Mouse (Mus musculus): Measurements from ENCODE around the gene Ppp2r5a. TPM values are rescaled to one million over a fixed set of nuclear protein-coding genes. Genes with fewer than 3 reads are reported as not detected.

Ppp2r5a gene
- 32.4 and 39.9 TPM in 2 replicates for polyA plus RNA-seq (2014; fragmentation: Nextera tagmentation; extraction: Ambion mirVana)

DNA sequence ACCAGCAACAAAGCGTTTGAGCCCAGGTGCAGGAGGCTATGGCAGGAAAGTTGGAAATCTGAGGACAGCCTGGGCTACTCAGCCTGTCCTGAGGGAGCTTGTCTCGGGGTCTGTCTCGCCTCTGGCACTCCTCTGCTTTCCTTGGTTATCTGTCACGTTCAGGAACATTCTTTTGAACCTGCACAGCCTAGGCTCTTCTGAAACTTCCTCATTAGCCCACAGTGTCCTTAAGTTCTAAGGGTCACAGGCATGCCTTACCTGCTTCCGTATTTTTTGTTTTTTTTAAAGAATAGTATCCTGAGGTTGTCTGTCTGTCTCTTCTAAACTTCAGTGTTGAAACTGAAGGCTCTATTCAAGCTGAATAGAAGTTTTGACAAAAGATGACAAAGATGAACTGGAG lies at the start of gene Ppp2r5a:
TSS of gene Ppp2r5a (minus strand) at position 199 of the 400 bp plus-strand sequence.
- no peaks in the 10 kb centered on the region for H3K4me1 ChIP-seq (replicated peaks; ENCODE audit: control insufficient read depth, insufficient read depth, low read length)
- H3K27ac ChIP-seq (ENCODE audit: low read depth, low read length), result no peak within 1 kb of the TSS
- DNase-seq (ENCODE audit: low spot score), result no peak
- H3K27me3 ChIP-seq (replicated peaks; ENCODE audit: control insufficient read depth, insufficient read depth, low read length), result no peaks in the 10 kb centered on the region
- no peak within 1 kb of the TSS for H3K4me2 ChIP-seq
- H3K36me3 ChIP-seq (ENCODE audit: control insufficient read depth, insufficient read depth, low read length), result no peaks in the 10 kb centered on the region
- no peak for ATAC-seq (replicated peaks; ENCODE audit: low FRiP score)
- no peaks in the 10 kb centered on the region for H3K9me3 ChIP-seq (ENCODE audit: control insufficient read depth, low read length)
- H3K9ac ChIP-seq (ENCODE audit: low read depth, low read length), result no peak within 1 kb of the TSS
- H3K4me3 ChIP-seq (ENCODE audit: low read depth, low read length), result no peak within 1 kb of the TSS
- 31% methylated on average over 5 of the region's 5 CpGs for WGBS

DNA sequence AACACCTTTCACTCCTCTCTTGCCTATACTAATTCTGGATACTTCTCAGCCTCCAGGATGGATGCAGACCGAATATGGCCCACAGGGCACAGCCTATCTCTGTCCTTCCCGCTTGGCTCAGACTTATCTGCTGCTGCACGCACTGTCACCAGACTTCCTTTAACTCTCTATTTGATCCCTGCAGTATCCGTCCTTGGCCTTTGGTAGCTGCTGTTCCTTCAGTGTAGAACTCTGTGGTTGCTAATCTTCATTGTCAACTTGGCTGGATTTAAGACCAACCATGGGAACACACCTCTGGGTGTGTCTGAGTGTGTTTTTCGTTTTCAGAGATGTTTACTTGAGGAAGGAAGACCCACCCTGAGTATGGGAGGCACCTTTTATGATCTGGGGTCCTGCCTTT lies 47.5 kb upstream of the Ppp2r5a start:
- H3K4me3 ChIP-seq (ENCODE audit: low read depth, low read length), result no peak overlapping the region
- H3K27ac ChIP-seq (ENCODE audit: low read depth, low read length), result peak overlapping the region; percentile 50
- H3K9ac ChIP-seq (ENCODE audit: low read depth, low read length), result no peak overlapping the region
- H3K36me3 ChIP-seq (ENCODE audit: control insufficient read depth, insufficient read depth, low read length), result no peaks in the 10 kb centered on the region
- WGBS, result 23% methylated on average over 5 of the region's 5 CpGs
- H3K27me3 ChIP-seq (replicated peaks; ENCODE audit: control insufficient read depth, insufficient read depth, low read length), result no peaks in the 10 kb centered on the region
- H3K4me2 ChIP-seq, result peak overlapping the region; percentile 43
- DNase-seq (ENCODE audit: low spot score) (no peak), ATAC-seq (replicated peaks; ENCODE audit: low FRiP score) (peak; percentile 86)
- H3K9me3 ChIP-seq (ENCODE audit: control insufficient read depth, low read length), result no peaks in the 10 kb centered on the region
- peaks cover 35% of the 10 kb centered on the region for H3K4me1 ChIP-seq (replicated peaks; ENCODE audit: control insufficient read depth, insufficient read depth, low read length)

DNA sequence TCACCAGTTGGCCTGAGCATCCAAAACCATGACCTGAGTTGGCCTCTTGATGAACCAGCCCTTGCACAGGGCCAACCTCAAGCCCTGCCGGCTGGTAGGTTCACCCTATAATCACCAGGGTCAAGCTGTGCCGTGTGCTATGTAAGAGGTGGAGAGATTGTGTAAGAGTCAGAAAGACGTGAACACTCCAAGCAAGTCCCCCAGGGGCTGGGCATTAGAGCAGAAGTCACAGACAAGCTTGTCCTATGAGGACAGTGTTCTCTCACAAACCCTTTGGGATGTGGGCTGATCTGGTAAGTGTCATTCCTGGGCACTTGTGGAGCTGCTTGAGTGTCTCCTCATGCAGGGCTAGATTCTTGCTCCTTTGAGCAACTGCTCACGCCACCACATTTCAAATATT lies 46.5 kb upstream of the Ppp2r5a start:
- WGBS, result 76% methylated on average over 4 of the region's 4 CpGs
- Histone ChIP-seq H3K4me3 (ENCODE audit: low read depth, low read length) (no peak overlapping the region), H3K9me3 (ENCODE audit: control insufficient read depth, low read length) (no peaks in the 10 kb centered on the region), H3K27ac (ENCODE audit: low read depth, low read length) (no peak overlapping the region), H3K4me2 (no peak overlapping the region), H3K9ac (ENCODE audit: low read depth, low read length) (no peak overlapping the region), H3K27me3 (replicated peaks; ENCODE audit: control insufficient read depth, insufficient read depth, low read length) (no peaks in the 10 kb centered on the region), H3K36me3 (ENCODE audit: control insufficient read depth, insufficient read depth, low read length) (no peaks in the 10 kb centered on the region), H3K4me1 (replicated peaks; ENCODE audit: control insufficient read depth, insufficient read depth, low read length) (peaks cover 43% of the 10 kb centered on the region)
- ATAC-seq (replicated peaks; ENCODE audit: low FRiP score), result no peak
- no peak for DNase-seq (ENCODE audit: low spot score)

DNA sequence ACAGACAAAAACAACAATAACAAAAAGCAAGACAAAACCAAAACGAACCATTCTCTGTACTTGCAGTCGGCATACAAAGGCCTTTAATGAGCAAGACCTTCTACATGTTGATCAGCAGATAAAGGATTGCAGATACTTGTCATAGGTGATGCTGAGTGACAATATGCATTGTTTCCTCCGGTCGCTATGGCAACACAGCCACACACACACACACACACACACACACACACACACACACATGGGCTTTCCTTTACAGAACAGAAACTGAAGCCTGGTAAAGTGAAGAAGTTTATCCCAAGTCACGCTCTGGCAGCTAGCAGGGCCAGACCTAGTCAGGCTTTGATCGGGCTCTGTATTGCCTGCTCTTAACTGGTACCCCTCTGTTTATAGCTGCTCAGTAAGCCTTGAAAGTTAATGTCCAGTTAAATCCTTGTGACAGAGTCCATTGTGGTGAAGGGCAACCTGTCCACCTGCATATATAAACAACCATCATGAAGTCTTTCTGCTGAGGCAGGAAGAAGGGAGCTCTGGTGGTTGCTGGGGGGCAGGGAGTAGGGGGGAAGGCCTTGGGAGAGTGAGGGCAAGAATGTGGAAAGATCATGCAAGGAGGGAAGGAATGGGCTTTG lies 44.4 kb upstream of the Ppp2r5a start:
- Histone ChIP-seq H3K4me1 (replicated peaks; ENCODE audit: control insufficient read depth, insufficient read depth, low read length) (peaks cover 43% of the 10 kb centered on the region), H3K27ac (ENCODE audit: low read depth, low read length) (no peak overlapping the region), H3K9ac (ENCODE audit: low read depth, low read length) (no peak overlapping the region), H3K9me3 (ENCODE audit: control insufficient read depth, low read length) (no peaks in the 10 kb centered on the region), H3K4me2 (no peak overlapping the region), H3K36me3 (ENCODE audit: control insufficient read depth, insufficient read depth, low read length) (no peaks in the 10 kb centered on the region), H3K4me3 (ENCODE audit: low read depth, low read length) (no peak overlapping the region), H3K27me3 (replicated peaks; ENCODE audit: control insufficient read depth, insufficient read depth, low read length) (no peaks in the 10 kb centered on the region)
- DNase-seq (ENCODE audit: low spot score), result no peak
- ATAC-seq (replicated peaks; ENCODE audit: low FRiP score), result no peak
- WGBS, result 83% methylated on average over 6 of the region's 6 CpGs

DNA sequence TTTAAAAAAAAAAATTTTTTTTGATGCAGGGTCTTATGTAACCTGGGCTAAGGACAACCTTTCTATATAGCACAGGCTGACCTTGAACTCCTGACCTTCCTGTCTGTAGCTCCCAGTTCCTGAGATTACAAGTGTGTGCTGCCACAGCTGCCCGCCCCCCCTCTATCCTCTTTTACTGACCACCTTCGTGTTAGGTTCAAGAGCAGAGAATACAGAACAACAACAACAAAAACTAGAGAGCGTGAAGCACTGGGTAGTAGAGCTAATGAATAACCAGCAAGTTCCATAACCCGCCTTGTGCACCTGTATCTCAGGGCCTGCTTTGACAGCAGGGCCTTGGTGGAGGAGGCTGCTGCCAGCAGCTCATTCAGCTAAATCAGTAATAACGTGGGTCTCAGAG lies 43.2 kb upstream of the Ppp2r5a start:
- Histone ChIP-seq H3K36me3 (ENCODE audit: control insufficient read depth, insufficient read depth, low read length) (no peaks in the 10 kb centered on the region), H3K4me2 (no peak overlapping the region), H3K9ac (ENCODE audit: low read depth, low read length) (no peak overlapping the region), H3K9me3 (ENCODE audit: control insufficient read depth, low read length) (no peaks in the 10 kb centered on the region), H3K4me1 (replicated peaks; ENCODE audit: control insufficient read depth, insufficient read depth, low read length) (peaks cover 39% of the 10 kb centered on the region), H3K4me3 (ENCODE audit: low read depth, low read length) (no peak overlapping the region), H3K27me3 (replicated peaks; ENCODE audit: control insufficient read depth, insufficient read depth, low read length) (no peaks in the 10 kb centered on the region), H3K27ac (ENCODE audit: low read depth, low read length) (no peak overlapping the region)
- 59% methylated on average over 5 of the region's 5 CpGs for WGBS
- ATAC-seq (replicated peaks; ENCODE audit: low FRiP score) (no peak), DNase-seq (ENCODE audit: low spot score) (no peak)

DNA sequence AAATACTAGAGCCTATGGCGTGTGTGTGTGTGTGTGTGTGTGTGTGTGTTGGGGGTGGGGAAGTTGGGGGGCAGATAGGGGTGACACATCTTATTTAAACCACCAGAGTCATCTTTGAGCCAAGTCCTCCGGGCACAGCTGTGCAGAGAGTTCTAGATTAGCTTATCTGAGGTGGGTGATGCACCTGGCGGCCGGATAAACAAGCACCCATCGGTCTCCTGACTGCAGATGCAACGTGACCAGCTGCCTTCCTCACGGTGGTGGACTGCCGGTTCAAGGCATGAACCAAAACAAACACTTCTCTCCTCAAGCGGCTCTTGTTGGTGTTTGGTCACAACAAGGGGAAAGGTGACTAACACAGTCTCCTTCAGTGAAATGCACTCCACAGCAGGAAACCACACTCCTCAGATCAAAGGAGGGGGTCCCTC lies 42.8 kb upstream of the Ppp2r5a start:
- Histone ChIP-seq H3K4me1 (replicated peaks; ENCODE audit: control insufficient read depth, insufficient read depth, low read length) (peaks cover 35% of the 10 kb centered on the region), H3K36me3 (ENCODE audit: control insufficient read depth, insufficient read depth, low read length) (no peaks in the 10 kb centered on the region), H3K27ac (ENCODE audit: low read depth, low read length) (peak overlapping the region; percentile 53; the same call in 1 of the 2 replicates), H3K4me2 (peak overlapping the region; percentile 36), H3K27me3 (replicated peaks; ENCODE audit: control insufficient read depth, insufficient read depth, low read length) (no peaks in the 10 kb centered on the region), H3K4me3 (ENCODE audit: low read depth, low read length) (no peak overlapping the region), H3K9ac (ENCODE audit: low read depth, low read length) (no peak overlapping the region), H3K9me3 (ENCODE audit: control insufficient read depth, low read length) (no peaks in the 10 kb centered on the region)
- 23% methylated on average over 9 of the region's 9 CpGs for whole genome bisulfite sequencing
- DNase-seq (ENCODE audit: low spot score), result no peak
- peak; percentile 70 for ATAC-seq (replicated peaks; ENCODE audit: low FRiP score)

DNA sequence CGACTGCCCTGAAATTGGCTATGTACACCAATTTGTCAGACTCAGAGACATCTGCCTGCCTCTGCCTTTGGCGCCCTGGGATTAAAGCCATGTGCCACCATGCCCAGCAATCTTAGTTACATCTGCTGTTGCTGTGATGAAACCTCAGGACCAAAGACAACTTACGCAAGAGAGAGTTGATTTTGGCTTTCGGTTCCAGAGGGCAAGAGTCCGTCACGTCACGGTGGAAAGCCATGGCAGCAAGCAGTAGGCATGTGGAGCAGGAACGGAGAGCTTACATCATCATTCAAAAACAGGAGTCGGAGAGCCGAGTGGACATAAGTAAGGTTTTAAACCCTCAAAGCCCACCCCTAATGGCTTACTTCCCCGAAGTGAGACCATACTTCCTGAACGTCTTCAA lies 42.3 kb upstream of the Ppp2r5a start:
- H3K36me3 ChIP-seq (ENCODE audit: control insufficient read depth, insufficient read depth, low read length), result no peaks in the 10 kb centered on the region
- no peaks in the 10 kb centered on the region for H3K9me3 ChIP-seq (ENCODE audit: control insufficient read depth, low read length)
- peaks cover 30% of the 10 kb centered on the region for H3K4me1 ChIP-seq (replicated peaks; ENCODE audit: control insufficient read depth, insufficient read depth, low read length)
- DNase-seq (ENCODE audit: low spot score) (no peak), ATAC-seq (replicated peaks; ENCODE audit: low FRiP score) (0 out of 2 replicates have a peak, but pooled peaks have one; percentile 5)
- WGBS, result 65% methylated on average over 12 of the region's 12 CpGs
- H3K27ac ChIP-seq (ENCODE audit: low read depth, low read length), result no peak overlapping the region; the same call in 1 of the 2 replicates
- no peak overlapping the region for H3K9ac ChIP-seq (ENCODE audit: low read depth, low read length)
- no peaks in the 10 kb centered on the region for H3K27me3 ChIP-seq (replicated peaks; ENCODE audit: control insufficient read depth, insufficient read depth, low read length)
- H3K4me2 ChIP-seq, result peak overlapping the region; percentile 36
- H3K4me3 ChIP-seq (ENCODE audit: low read depth, low read length), result no peak overlapping the region

DNA sequence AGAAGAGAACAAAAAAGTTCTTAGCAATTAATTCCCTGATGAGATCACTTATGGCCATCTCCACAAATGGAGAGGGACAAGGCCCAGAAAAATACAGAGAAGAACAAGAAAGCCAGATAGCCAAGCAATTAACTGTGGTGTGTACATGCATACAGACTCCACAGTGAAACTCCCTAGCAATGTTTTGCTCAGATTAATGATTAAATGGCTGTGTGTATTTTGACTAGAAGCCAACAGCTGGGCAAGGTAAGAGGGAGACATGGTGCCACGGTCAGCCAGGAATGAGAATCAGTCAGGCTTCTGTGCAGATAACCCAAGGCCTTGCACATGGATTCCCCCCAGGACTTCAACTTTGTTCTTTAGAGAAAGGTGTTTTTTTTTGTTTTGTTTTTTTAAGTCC lies 41.4 kb upstream of the Ppp2r5a start:
- H3K4me1 ChIP-seq (replicated peaks; ENCODE audit: control insufficient read depth, insufficient read depth, low read length), result peaks cover 22% of the 10 kb centered on the region
- H3K36me3 ChIP-seq (ENCODE audit: control insufficient read depth, insufficient read depth, low read length), result no peaks in the 10 kb centered on the region
- 56% methylated on average over 1 of the region's 1 CpGs for WGBS
- H3K9me3 ChIP-seq (ENCODE audit: control insufficient read depth, low read length), result no peaks in the 10 kb centered on the region
- no peak overlapping the region for H3K9ac ChIP-seq (ENCODE audit: low read depth, low read length)
- DNase-seq (ENCODE audit: low spot score), result no peak
- H3K4me2 ChIP-seq, result no peak overlapping the region
- H3K27ac ChIP-seq (ENCODE audit: low read depth, low read length), result peak overlapping the region; percentile 51
- no peaks in the 10 kb centered on the region for H3K27me3 ChIP-seq (replicated peaks; ENCODE audit: control insufficient read depth, insufficient read depth, low read length)
- H3K4me3 ChIP-seq (ENCODE audit: low read depth, low read length), result no peak overlapping the region
- ATAC-seq (replicated peaks; ENCODE audit: low FRiP score), result no peak

DNA sequence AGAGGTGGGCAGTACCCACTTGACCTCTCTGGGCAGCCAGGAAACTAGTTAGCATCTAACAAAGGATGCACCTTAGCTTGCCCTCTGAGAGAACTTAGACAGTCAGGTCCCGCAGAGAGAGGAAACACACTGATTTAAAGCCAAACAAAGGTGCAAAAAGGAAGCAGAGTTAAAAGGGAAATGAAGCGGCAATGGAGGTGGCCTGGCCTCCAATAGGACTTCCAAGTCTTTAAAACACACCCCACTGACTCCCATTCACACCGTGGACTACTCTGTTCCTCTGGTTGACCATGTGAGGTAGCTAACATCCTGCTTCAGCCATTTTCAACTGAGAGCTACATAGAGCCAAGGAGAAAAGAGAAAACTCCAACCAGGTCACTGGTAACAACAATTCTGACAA lies 35.9 kb upstream of the Ppp2r5a start:
- peaks cover 4% of the 10 kb centered on the region; the same call in 1 of the 2 replicates for H3K4me1 ChIP-seq (replicated peaks; ENCODE audit: control insufficient read depth, insufficient read depth, low read length)
- H3K9ac ChIP-seq (ENCODE audit: low read depth, low read length), result no peak overlapping the region
- no peak overlapping the region for H3K4me3 ChIP-seq (ENCODE audit: low read depth, low read length)
- H3K4me2 ChIP-seq, result no peak overlapping the region
- 61% methylated on average over 3 of the region's 3 CpGs for WGBS
- no peaks in the 10 kb centered on the region for H3K9me3 ChIP-seq (ENCODE audit: control insufficient read depth, low read length)
- DNase-seq (ENCODE audit: low spot score) (no peak), ATAC-seq (replicated peaks; ENCODE audit: low FRiP score) (no peak)
- no peaks in the 10 kb centered on the region for H3K27me3 ChIP-seq (replicated peaks; ENCODE audit: control insufficient read depth, insufficient read depth, low read length)
- H3K27ac ChIP-seq (ENCODE audit: low read depth, low read length), result no peak overlapping the region
- H3K36me3 ChIP-seq (ENCODE audit: control insufficient read depth, insufficient read depth, low read length), result no peaks in the 10 kb centered on the region
